33 mouse cellular contexts compared by ENCODE assay signal in genomic region chr5:137095135-137095534, GRCm38 (mm10). TPM values are rescaled to one million over a fixed set of nuclear protein-coding genes. Genes with fewer than 3 reads are reported as not detected.
A peak's percentile ranks its signal among the peaks of the same experiment; 100 is the strongest.
DNase-seq lines count a peak whose midpoint lies in the region; ATAC-seq and TF ChIP-seq lines count a peak whose summit lies in the region.
"Had no signal": no experiment of that assay in that cellular context is flagged by ENCODE, and none has a peak within 500 bp of the region (broad histone marks: within the 10 kb centered on the region; RNA-seq: fewer than 3 reads in every experiment).

No protein-coding gene starts in this region.

- no peak for TF ChIP-seq POLR2A in MEL (IDR thresholded peaks at IDR 0.05; ENCODE audit: control insufficient read depth in 1 of 2, insufficient read depth in 1 of 2, low read depth in 1 of 2, low read length in 2 of 2, poor library complexity in 1 of 2)

- H3K4me3 ChIP-seq in gastrocnemius, adult 2 months, result no peak overlapping the region
- H3K4me3 ChIP-seq in MEL (ENCODE audit: control insufficient read depth in 1 of 2, insufficient read depth in 1 of 2, low read depth in 2 of 2, low read length in 2 of 2), result no peak overlapping the region
- H3K4me3 ChIP-seq: heart, adult 2 months; limb, embryonic 15.5 days; midbrain, embryonic 10.5 days had no signal

- TF ChIP-seq RAD21 in MEL (IDR thresholded peaks at IDR 0.05; ENCODE audit: low read depth, low read length), result no peak

- no peak for TF ChIP-seq EP300 in MEL (IDR thresholded peaks at IDR 0.05; ENCODE audit: low read depth in 1 of 2, low read length in 2 of 2)

- H3K9ac ChIP-seq in MEL (ENCODE audit: control insufficient read depth, low read depth, low read length, poor library complexity, severe bottlenecking), result no peak overlapping the region
- H3K9ac ChIP-seq: hindbrain, embryonic 14.5 days; limb, embryonic 15.5 days had no signal

- 0 out of 2 replicates have a peak overlapping the region, but pooled peaks have one; percentile 31 for H3K27ac ChIP-seq in gastrocnemius, adult 2 months
- H3K27ac ChIP-seq in MEL (ENCODE audit: control insufficient read depth, low read depth, low read length), result no peak overlapping the region
- H3K27ac ChIP-seq: hindbrain, embryonic 14.5 days; limb, embryonic 15.5 days; midbrain, embryonic 10.5 days had no signal

- DNase-seq in gastrocnemius, adult 2 months, result no peak
- no peak for DNase-seq in gastrocnemius, postnatal 10 days
- peak; percentile 42 for DNase-seq in lung, postnatal 10 days
- no peak for DNase-seq in lung, adult 18-20 months
- DNase-seq in MEL (ENCODE audit: low read depth, low spot score), result peak; percentile 48
- DNase-seq in adrenal gland, postnatal 10 days, result no peak
- no peak for DNase-seq in cerebellum, adult 9-10 months
- DNase-seq: adrenal gland, adult 8-10 months; cerebellum, adult 2 months; cerebellum, postnatal 36 days; gastrocnemius, postnatal 14 days; heart, adult 2 months; heart, postnatal 36 days; kidney, adult 8-10 months; kidney, postnatal 14 days; left cerebral cortex, postnatal 4 days; lung, adult 2 months; lung, postnatal 4 days; spleen, adult 18-20 months; thymus, postnatal 4 days had no signal

- TF ChIP-seq CTCF in gastrocnemius, adult 2 months (IDR thresholded peaks at IDR 0.05), result no peak
- no peak for TF ChIP-seq CTCF in MEL (IDR thresholded peaks at IDR 0.05 in 2 of 3, conservative IDR thresholded peaks at IDR 0.05 in 1 of 3; ENCODE audit: control insufficient read depth in 1 of 3, insufficient read depth in 1 of 3, low read depth in 2 of 3, low read length in 3 of 3, poor library complexity in 1 of 3, severe bottlenecking in 1 of 3)

- peaks cover 13 to 41% of the 10 kb centered on the region in 2 experiments for H3K4me1 ChIP-seq in MEL (ENCODE audit: control insufficient read depth in 1 of 2, insufficient read depth in 2 of 2, low read length in 2 of 2)
- H3K4me1 ChIP-seq: midbrain, embryonic 10.5 days had no signal

- peaks cover 0 to 23% of the 10 kb centered on the region in 2 experiments; a peak in 2 of 4 replicates for H3K36me3 ChIP-seq in MEL (ENCODE audit: control insufficient read depth in 1 of 2, insufficient read depth in 2 of 2, low read length in 2 of 2)
- H3K36me3 ChIP-seq: limb, embryonic 15.5 days; midbrain, embryonic 10.5 days had no signal

- no peaks in the 10 kb centered on the region for H3K9me3 ChIP-seq in MEL (replicated peaks; ENCODE audit: insufficient read depth, low read length)
- H3K9me3 ChIP-seq: G1E; limb, embryonic 15.5 days; midbrain, embryonic 10.5 days had no signal

- peak; percentile 46 for ATAC-seq in megakaryocyte progenitor cell, adult 5-6 weeks (replicated peaks; ENCODE audit: poor library complexity)
- ATAC-seq: forebrain, embryonic 14.5 days had no signal

- intact Hi-C loops in gastrocnemius, adult 2 months (cut with DNase I), result no loop called here

- no peaks in the 10 kb centered on the region for H3K79me2 ChIP-seq in MEL (ENCODE audit: control insufficient read depth, insufficient read depth, low read length, poor library complexity)

- no peaks in the 10 kb centered on the region for H3K27me3 ChIP-seq in MEL (ENCODE audit: control insufficient read depth in 1 of 2, insufficient read depth in 2 of 2, low read length in 2 of 2)
- H3K27me3 ChIP-seq: CH12.LX; limb, embryonic 15.5 days had no signal

TF ChIP-seq in MEL, 35 proteins besides CTCF, POLR2A, EP300 and RAD21:
- no peak for TF ChIP-seq HCFC1 (IDR thresholded peaks at IDR 0.05; ENCODE audit: low read depth, low read length)
- no peak for TF ChIP-seq TCF12 (IDR thresholded peaks at IDR 0.05; ENCODE audit: low read depth, low read length)
- TF ChIP-seq JUND (IDR thresholded peaks at IDR 0.05; ENCODE audit: low read depth, low read length), result no peak
- no peak for TF ChIP-seq USF1 (IDR thresholded peaks at IDR 0.05; ENCODE audit: low read depth, low read length)
- no peak for TF ChIP-seq TBP (IDR thresholded peaks at IDR 0.05; ENCODE audit: low read depth, low read length)
- TF ChIP-seq BHLHE40 (IDR thresholded peaks at IDR 0.05; ENCODE audit: borderline replicate concordance, low read depth, low read length), result no peak
- no peak for TF ChIP-seq GATA1 (IDR thresholded peaks at IDR 0.05; ENCODE audit: low read depth, low read length)
- TF ChIP-seq ZNF384 (IDR thresholded peaks at IDR 0.05; ENCODE audit: low read depth, low read length), result no peak
- no peak for TF ChIP-seq USF2 (IDR thresholded peaks at IDR 0.05; ENCODE audit: borderline replicate concordance in 1 of 2, insufficient read depth in 1 of 2, low read depth in 1 of 2, low read length in 2 of 2)
- no peak for TF ChIP-seq MXI1 (IDR thresholded peaks at IDR 0.05; ENCODE audit: low read depth, low read length)
- TF ChIP-seq MYC (IDR thresholded peaks at IDR 0.05; ENCODE audit: low read depth, low read length), result no peak
- TF ChIP-seq SMC3 (IDR thresholded peaks at IDR 0.05; ENCODE audit: low read depth, low read length), result no peak
- TF ChIP-seq NRF1 (IDR thresholded peaks at IDR 0.05; ENCODE audit: insufficient read depth, low read depth, low read length, poor library complexity, severe bottlenecking), result no peak
- no peak for TF ChIP-seq MAZ (IDR thresholded peaks at IDR 0.05; ENCODE audit: low read depth, low read length)
- TF ChIP-seq KAT2A (conservative IDR thresholded peaks at IDR 0.05; ENCODE audit: low read depth, low read length), result no peak
- TF ChIP-seq ZKSCAN1 (IDR thresholded peaks at IDR 0.05; ENCODE audit: low read depth, low read length), result no peak
- no peak for TF ChIP-seq MAX (IDR thresholded peaks at IDR 0.05; ENCODE audit: low read length)

RNA-seq across cellular contexts. Expression of gene Trim56, which starts 20.9 kb away (rescaled TPM):
- 1 to 10 TPM; 7.5 to 9.3 TPM for total RNA-seq in gastrocnemius, adult 2 months (2021)
- 10 to 100 TPM in 1 of 2 experiments, 1 to 10 TPM in 1; 9.2 to 14.2 TPM for total RNA-seq in gastrocnemius, postnatal 10 days (2021)
- 19.7 and 21.8 TPM in 2 replicates for total RNA-seq in MEL (2012; rRNA removed)
- polyA plus RNA-seq in MEL (2012; ENCODE audit: insufficient read depth in 1 of 2, insufficient read length in 2 of 2, low read depth in 1 of 2, low replicate concordance in 2 of 2, missing spikeins in 1 of 2), result 10 to 100 TPM; 22.8 to 75.8 TPM
- total RNA-seq in megakaryocyte progenitor cell, adult 5-6 weeks (2015), result 8.1 and 8.7 TPM in 2 replicates
- total RNA-seq in megakaryocyte progenitor cell, adult 5-6 weeks (2017), result 24.7 and 25.6 TPM in 2 replicates
- 10 to 100 TPM; 26.5 to 32.5 TPM for total RNA-seq in adrenal gland, postnatal 10 days (2021)

RNA-seq across cellular contexts. Expression of gene Serpine1, which starts 23.1 kb away (rescaled TPM):
- total RNA-seq in gastrocnemius, adult 2 months (2021), result 1 to 10 TPM; 2.5 to 2.8 TPM
- 1 to 10 TPM; 2.2 to 2.9 TPM for total RNA-seq in gastrocnemius, postnatal 10 days (2021)
- 0.04 and 0.13 TPM in 2 replicates for total RNA-seq in MEL (2012; rRNA removed)
- under 1 TPM in 1 of 2 experiments, not detected in 1; 0.11 TPM for polyA plus RNA-seq in MEL (2012; ENCODE audit: insufficient read depth in 1 of 2, insufficient read length in 2 of 2, low read depth in 1 of 2, low replicate concordance in 2 of 2, missing spikeins in 1 of 2)
- total RNA-seq in megakaryocyte progenitor cell, adult 5-6 weeks (2015), result 0.22 TPM in 1 of 2 replicates, not detected in the other
- total RNA-seq in megakaryocyte progenitor cell, adult 5-6 weeks (2017), result not detected in 2 replicates
- 1 to 10 TPM; 1.4 to 4.6 TPM for total RNA-seq in adrenal gland, postnatal 10 days (2021)
- total RNA-seq: neutrophil, adult 5-6 weeks had no signal

RNA-seq across cellular contexts. Expression of gene Ap1s1, which starts 49.2 kb away (rescaled TPM):
- total RNA-seq in gastrocnemius, adult 2 months (2021), result 10 to 100 TPM; 12.4 to 19.2 TPM
- total RNA-seq in gastrocnemius, postnatal 10 days (2021), result 10 to 100 TPM; 33.4 to 37.0 TPM
- 137 and 154 TPM in 2 replicates for total RNA-seq in MEL (2012; rRNA removed)
- 100 to 1,000 TPM; 211 to 218 TPM for polyA plus RNA-seq in MEL (2012; ENCODE audit: insufficient read depth in 1 of 2, insufficient read length in 2 of 2, low read depth in 1 of 2, low replicate concordance in 2 of 2, missing spikeins in 1 of 2)
- 37.8 and 41.2 TPM in 2 replicates for total RNA-seq in megakaryocyte progenitor cell, adult 5-6 weeks (2015)
- total RNA-seq in megakaryocyte progenitor cell, adult 5-6 weeks (2017), result 67.3 and 87.2 TPM in 2 replicates
- total RNA-seq in adrenal gland, postnatal 10 days (2021), result 100 to 1,000 TPM; 105 to 106 TPM

RNA-seq across cellular contexts. Expression of gene Muc3, which starts 54.0 kb away (rescaled TPM):
- total RNA-seq in gastrocnemius, adult 2 months (2021), result not detected
- not detected for total RNA-seq in gastrocnemius, postnatal 10 days (2021)
- total RNA-seq in MEL (2012; rRNA removed), result not detected in 2 replicates
- polyA plus RNA-seq in MEL (2012; ENCODE audit: insufficient read depth in 1 of 2, insufficient read length in 2 of 2, low read depth in 1 of 2, low replicate concordance in 2 of 2, missing spikeins in 1 of 2), result not detected
- not detected in 2 replicates for total RNA-seq in megakaryocyte progenitor cell, adult 5-6 weeks (2015)
- not detected in 2 replicates for total RNA-seq in megakaryocyte progenitor cell, adult 5-6 weeks (2017)
- total RNA-seq in adrenal gland, postnatal 10 days (2021), result not detected
- total RNA-seq: adrenal gland, adult 8-10 months; CH12.LX; G1E; gastrocnemius, postnatal 14 days; heart, adult 2 months; heart, postnatal 36 days; layer of hippocampus, adult 18-20 months; layer of hippocampus, postnatal 14 days; left cerebral cortex, adult 8-10 months; left cerebral cortex, postnatal 4 days; neutrophil, adult 5-6 weeks had no signal
- polyA plus RNA-seq: cerebellum, adult 2 months; embryonic facial prominence, embryonic 14.5 days; forebrain, embryonic 14.5 days; G1E; heart, adult 2 months; heart, embryonic 14.5 days; hindbrain, embryonic 14.5 days; limb, embryonic 15.5 days; lung, adult 2 months; midbrain, embryonic 10.5 days had no signal

Comparison
In these comparisons a context has a peak if more than half of its experiments do, and no peak if none do; other contexts are left out.
1. DNase-seq: peak in lung, postnatal 10 days (single experiment) and MEL (single experiment); none in gastrocnemius, adult 2 months (single experiment), gastrocnemius, postnatal 10 days (single experiment), lung, adult 18-20 months (0 of 2), adrenal gland, postnatal 10 days (single experiment) and cerebellum, adult 9-10 months (single experiment).